Mouse (Mus musculus): ENCODE measurements at regions not wholly inside any gene's neighbourhood (a gene's known extent, or its start where the extent isn't known, plus 50 kb on each side); places are given as distances from the start of the nearest gene placed in this dataset. TPM values are rescaled to one million over a fixed set of nuclear protein-coding genes. Genes with fewer than 3 reads are reported as not detected.

GRCm38 (mm10) chr13:6492916-6493619, 54.9 kb upstream of the Pitrm1 start:
- H3K27me3 ChIP-seq (ENCODE audit: insufficient read depth, low read length), result no peaks in the 10 kb centered on the region
- WGBS, result 34% methylated on average over 5 of the region's 5 CpGs
- no peaks in the 10 kb centered on the region for H3K9me3 ChIP-seq (ENCODE audit: low read depth, low read length)
- no peak for TF ChIP-seq CTCF (IDR thresholded peaks at IDR 0.05; ENCODE audit: low read depth)
- no peak overlapping the region for H3K9ac ChIP-seq
- no peak overlapping the region for H3K4me3 ChIP-seq (ENCODE audit: low read depth, low read length)
- no peaks in the 10 kb centered on the region for H3K36me3 ChIP-seq (ENCODE audit: insufficient read depth)
- DNase-seq, result no peak
- H3K4me2 ChIP-seq, result no peak overlapping the region
- ATAC-seq (ENCODE audit: insufficient read depth), result no peak
- no peaks in the 10 kb centered on the region for H3K4me1 ChIP-seq (ENCODE audit: insufficient read depth)
- no peak overlapping the region for H3K27ac ChIP-seq (ENCODE audit: low read depth)

Small RNA genes in the stretch of these regions (microRNA-seq; reads per million reads assigned to microRNA genes)
- not detected for gene Gm26259 (ENCODE audit: borderline number of aligned reads)
